Mouse (Mus musculus) MN1 (cell line): Measurements from ENCODE around the gene Gamt.
"Not testable (repeated sequence)": the region's sequence is repeated elsewhere in the genome, so short reads cannot be mapped to it uniquely, and the experiment has no call there.

Source experiments
- DNase-seq: peaks from one replicate; pipeline ENCODE4 v3.0.0-alpha.2; 2016; ENCODE audit warnings: low spot score

The Gamt gene

GRCm38 (mm10) chr10:80258752-80259462, 1.9 kb downstream of the Gamt start:
- DNase-seq = no peak

- DNase-seq = no peak
Observed at GRCm38 (mm10) chr10:80257936-80258335, 2.9 kb downstream of the Gamt start.

GRCm38 (mm10) chr10:80255881-80256535, 4.8 kb downstream of the Gamt start:
- DNase-seq = peak; percentile 83

DNA sequence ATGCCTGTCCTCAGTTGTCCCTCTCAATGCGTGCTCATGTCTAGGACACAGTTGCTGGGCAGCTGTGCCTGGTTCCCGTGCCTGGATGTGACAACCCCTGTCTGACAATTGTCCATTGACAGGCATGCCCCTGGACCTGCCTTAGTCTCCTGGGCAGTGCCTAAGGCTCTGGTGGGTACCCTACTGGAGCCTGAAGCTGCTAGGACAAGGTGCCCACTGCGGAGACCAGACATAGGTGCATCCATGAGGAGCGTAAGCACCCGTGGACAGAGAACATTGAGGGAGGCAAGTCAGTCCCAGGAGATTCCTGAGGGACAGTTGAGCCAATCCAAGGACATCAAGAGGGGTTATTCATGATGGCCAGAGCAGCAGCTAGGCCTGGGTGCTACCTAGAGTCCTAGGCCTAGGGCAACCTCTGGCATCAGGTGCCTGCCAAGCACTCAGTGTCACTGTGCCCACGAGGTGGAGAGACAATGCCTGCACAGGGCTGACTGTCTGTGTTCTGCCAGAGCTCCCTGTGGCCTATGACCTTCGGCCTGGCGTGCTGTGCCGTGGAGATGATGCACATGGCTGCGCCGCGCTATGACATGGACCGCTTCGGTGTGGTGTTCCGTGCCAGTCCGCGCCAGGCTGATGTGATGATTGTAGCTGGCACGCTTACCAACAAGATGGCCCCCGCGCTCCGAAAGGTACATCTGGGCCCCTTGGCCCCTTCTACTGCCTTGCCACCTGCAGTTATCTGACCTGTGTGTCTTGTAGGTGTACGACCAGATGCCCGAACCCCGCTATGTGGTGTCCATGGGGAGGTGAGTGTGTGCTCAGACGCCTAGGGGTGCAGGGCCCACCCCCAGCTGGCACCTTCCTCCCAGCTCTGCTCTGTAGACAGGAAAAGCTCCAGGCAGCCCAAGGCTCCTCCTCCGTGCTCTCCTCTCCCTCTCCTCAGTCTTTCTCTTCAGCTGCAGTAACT, 6.2 kb downstream of the Gamt start:
- DNase-seq = no peak

DNA sequence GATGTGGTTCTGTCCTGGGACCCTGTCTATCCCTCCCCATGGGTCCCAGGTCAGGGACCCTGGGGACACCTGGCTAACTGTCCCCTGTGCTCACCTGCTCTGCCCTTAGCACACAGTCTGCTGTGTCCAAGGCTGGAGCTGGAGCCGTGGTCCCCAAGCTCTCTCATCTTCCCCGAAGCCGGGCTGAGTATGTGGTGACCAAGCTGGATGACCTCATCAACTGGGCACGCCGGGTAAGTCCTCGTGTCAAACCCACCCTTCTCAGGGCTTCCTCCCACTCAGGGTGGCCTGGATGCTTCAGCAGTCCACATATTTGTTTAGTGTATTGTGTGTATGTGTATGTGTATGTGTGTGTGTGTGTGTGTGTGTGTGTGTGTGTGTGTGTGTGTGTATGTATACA, 7.3 kb downstream of the Gamt start:
- no peak for DNase-seq

DNA sequence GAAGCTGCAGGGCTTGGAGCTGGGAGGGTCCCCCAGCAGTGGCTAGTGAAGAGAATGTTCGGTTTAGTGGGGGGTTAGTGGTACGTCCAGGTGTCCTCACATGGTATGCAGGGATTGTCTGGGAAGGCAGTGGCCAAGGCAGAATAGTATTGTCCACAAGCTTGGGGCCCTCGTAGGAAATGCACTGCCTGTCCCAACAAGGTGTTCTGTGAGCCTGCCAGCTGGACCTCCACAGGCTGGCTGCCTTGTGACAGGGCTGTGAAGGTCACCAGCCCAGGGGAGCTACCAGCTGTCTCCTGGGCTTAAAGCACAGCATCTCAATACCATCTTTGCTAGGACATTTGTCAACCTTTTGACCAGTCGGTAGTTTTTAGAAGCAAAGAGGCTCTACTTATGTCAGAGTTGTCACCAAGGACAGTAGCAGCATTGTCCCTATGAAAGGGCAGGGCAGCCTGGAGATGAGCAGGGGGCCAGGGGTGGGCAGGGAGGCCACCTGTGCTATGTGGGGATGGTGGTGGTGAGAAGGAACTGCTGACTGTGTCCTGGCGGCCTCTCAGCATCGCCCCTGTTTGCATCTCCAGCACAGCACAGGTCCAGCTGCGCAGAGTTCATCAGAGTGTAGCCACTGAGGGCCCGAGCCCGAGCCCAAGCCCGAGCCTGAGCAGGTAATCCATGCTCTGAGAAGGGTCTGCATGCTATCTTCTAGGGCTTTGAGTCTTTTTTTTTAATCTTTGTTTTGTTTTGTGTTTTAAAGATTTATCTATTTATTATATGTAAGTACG, 8.1 kb downstream of the Gamt start:
- DNase-seq = no peak

- DNase-seq = no peak
Observed at GRCm38 (mm10) chr10:80252011-80252410, 8.8 kb downstream of the Gamt start.

GRCm38 (mm10) chr10:80250573-80250972, 10.2 kb downstream of the Gamt start:
- no peak for DNase-seq

DNA sequence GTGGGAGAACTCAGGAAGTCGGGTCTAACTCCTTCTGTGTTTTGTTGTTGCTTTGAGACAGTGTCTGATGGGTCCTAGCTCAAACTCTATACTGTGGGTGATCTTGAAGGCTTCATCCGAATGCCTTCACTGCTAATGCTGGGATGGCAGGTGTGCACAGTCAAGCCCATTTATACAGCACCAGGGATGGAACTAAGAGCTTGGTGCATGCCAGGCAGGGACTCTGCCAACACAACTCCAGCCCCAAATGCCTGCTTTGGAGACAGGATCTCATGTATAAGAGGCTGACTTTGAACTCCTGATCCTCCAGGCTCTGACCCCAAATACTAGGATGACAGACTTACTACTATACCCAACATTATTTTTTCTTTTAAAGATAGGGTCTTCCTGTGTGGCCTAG, 10.8 kb downstream of the Gamt start:
- no peak for DNase-seq

DNA sequence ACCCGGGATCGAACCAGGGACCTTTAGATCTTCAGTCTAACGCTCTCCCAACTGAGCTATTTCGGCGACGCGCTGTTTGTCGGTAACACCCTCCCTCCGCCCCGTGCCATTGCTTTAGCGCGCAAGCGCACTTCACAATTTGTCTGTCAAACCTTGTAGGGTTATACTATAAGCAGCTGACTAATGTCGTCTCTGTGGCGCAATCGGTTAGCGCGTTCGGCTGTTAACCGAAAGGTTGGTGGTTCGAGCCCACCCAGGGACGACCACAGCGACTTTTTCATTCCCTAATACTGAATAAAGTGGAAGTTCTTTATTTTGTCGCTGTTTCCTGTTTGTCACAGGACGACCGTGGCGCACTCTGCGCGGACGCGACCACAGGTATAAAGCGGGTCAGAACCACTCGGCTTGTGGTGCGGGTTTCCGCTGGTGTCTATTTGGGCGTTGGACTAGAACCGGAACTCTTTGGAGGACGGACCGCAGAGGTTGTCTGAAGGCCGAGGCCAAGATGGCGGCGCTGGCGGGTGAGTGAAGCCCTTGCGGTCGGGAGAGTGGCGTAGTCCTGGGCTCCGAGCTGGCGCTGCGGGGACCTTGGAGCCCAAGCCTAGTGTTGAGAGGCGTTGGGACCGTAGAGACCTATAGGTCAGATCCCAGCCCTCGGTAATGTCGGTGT, 11.7 kb downstream of the Gamt start, which contains the start of gene Ndufs7:
Ndufs7 (plus strand) TSS at position 151 of the 670 bp plus-strand sequence.
- DNase-seq = peak; percentile 93

GRCm38 (mm10) chr10:80248437-80248836, 12.4 kb downstream of the Gamt start:
- DNase-seq = not testable (repeated sequence)

DNA sequence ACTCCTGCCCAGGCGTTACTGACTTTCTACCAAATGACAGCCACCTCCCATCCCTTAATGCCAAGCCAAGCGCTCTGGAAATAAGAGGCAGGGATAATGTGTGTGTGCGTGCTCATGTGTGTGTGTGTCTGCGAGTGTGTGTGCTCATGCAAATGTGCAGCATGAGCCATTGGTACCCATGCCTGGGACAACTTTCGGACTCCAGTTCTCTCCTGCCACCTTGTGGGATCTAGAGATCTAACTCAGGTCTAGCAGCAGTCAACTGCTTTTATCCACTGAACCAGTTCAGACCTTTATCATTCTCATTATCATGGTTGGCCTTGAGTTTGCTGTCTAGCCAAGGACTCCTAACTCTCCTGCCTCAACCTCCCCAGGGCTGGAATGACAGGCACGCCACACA, 13.0 kb downstream of the Gamt start:
- peak; percentile 76 for DNase-seq

DNA sequence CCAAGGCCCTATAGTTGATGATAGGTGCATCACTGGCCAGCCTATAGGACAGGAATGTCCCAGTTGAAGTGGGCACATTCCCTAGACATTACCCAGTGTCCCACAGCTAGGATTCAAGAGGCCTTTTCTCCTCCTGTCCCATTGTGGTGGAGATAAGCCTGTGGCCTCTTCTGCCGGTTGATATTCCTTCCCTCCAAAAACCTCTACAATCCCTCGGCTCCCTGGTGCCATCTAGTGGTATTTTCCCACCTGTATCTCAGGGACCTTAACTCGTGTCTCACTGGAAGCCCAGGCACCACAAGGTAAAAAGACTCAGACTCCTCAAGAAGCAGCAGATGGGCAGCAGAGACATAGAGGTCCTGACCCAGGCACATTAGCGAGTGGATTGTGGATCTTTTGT, 15.2 kb downstream of the Gamt start:
- DNase-seq = peak; percentile 88

- DNase-seq = peak; percentile 69
Observed at GRCm38 (mm10) chr10:80244791-80245399, 15.9 kb downstream of the Gamt start.

- DNase-seq = no peak
Observed at GRCm38 (mm10) chr10:80242607-80243006, 18.2 kb downstream of the Gamt start.

DNA sequence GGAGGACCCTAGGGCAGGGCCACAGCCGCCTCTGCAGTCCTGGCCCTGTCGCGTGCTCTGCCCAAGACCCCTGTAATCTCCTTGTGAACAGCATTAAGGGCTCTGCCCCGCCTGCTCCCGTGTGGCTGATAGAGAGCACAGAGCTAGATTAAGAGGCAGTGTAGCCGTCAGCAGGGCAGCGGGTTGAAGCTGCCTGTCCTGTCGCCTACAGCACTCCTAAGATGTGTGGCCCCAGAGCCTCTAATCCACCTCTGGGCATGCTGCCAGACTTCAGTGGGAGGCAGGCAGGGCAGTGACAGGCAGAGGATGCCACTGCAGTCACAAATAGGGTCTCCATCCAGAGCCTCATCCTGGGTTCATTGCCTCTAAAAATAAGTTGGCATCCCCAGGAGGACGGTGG, 18.7 kb downstream of the Gamt start:
- DNase-seq = peak; percentile 71

GRCm38 (mm10) chr10:80239791-80240190, 21.0 kb downstream of the Gamt start:
- DNase-seq = no peak

- DNase-seq = no peak
Observed at GRCm38 (mm10) chr10:80238306-80238705, 22.5 kb downstream of the Gamt start.

DNA sequence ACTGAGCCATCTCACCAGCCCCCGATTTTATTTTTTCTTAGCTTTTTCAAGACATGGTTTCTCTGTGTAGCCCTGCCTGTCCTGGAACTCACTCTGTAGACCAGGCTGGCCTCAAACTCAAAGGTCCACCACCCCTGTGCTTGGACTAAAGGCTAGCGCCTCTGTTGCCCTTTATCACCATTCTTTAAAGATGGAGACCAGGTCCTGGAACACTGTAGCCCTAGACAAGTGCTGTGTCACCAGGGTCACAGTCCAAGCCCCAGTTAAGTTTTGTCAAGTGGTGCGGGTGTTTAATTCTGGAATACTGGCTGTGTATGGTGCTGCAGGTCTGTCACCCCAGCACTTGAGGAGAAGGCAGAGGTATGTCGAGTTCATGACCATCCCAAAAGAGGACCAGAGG, 23.8 kb downstream of the Gamt start:
- no peak for DNase-seq

- no peak for DNase-seq
Observed at GRCm38 (mm10) chr10:80236145-80236825, 24.5 kb downstream of the Gamt start.
